Mouse (Mus musculus) cerebral cortex, adult 2 months (tissue): ENCODE results near the gene Nfat5.

Experiments used
- WGBS: fragments of 180-500 bp; shearing (Covaris S2); methylation state at CpG from one replicate; pipeline ENCODE4 v1.1.7; 2018; 5-methylcytosine and 5-hydroxymethylcytosine counted together

The Nfat5 gene

GRCm38 (mm10) chr8:107292928-107293601 lies at the start of gene Nfat5:
Nfat5 (plus strand) TSS chr8:107293470.
- WGBS: 1% methylated on average over 49 of the region's 49 CpGs

GRCm38 (mm10) chr8:107244218-107244617 lies 49.1 kb upstream of the Nfat5 start:
- 66% methylated on average over 8 of the region's 8 CpGs for WGBS

GRCm38 (mm10) chr8:107248456-107248855 lies 44.8 kb upstream of the Nfat5 start:
- WGBS: 86% methylated on average over 6 of the region's 6 CpGs

- 85% methylated on average over 5 of the region's 5 CpGs for WGBS
Measured at GRCm38 (mm10) chr8:107251481-107252104, 41.7 kb upstream of the Nfat5 start.

GRCm38 (mm10) chr8:107253121-107253520 lies 40.1 kb upstream of the Nfat5 start:
- 73% methylated on average over 6 of the region's 6 CpGs for WGBS

DNA sequence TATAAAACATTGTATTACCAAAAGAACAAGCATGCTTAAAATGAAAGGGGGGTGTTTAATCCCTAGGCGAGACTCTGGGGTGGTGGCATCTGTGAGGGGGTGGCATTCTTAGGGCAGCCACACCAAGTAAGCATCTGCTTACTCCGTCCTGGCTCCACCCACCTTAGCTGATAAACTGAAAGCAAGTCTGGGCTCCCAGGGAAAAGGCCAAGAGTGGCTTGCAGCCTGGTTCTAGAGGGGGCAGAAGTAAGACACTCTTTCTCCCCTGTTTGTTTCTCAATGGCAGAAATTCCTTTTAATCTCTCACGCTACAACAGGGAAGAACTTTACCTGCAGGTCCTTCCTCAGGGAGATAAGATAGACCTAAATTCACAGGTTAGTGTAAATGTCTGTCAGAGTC lies 38.9 kb upstream of the Nfat5 start:
- 55% methylated on average over 3 of the region's 3 CpGs for WGBS

DNA sequence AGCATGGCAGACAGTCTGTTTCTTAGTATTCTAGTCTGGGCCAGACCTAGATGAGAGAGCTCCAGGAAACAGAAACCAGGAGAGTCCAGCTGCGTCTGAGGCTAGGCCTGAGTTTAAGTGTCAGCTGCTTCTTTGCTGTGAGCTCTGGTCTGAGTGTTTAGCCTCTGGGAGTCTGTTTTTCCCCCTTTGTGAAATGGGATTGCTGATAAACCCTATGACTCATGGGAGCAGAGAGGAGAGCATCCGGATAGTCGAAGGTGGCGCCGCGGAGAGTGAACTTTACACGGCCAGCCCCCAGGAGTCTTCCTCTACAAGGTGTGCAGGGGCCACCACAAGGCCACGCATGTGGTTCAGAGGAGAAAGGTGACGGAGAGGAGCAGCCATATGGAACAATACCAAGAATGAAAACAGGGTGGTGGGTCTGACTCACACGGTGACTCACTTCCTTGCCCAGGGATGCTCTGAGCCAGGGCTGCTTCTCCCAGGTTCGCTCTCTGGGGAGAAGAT lies 38.3 kb upstream of the Nfat5 start:
- 68% methylated on average over 11 of the region's 11 CpGs for WGBS

DNA sequence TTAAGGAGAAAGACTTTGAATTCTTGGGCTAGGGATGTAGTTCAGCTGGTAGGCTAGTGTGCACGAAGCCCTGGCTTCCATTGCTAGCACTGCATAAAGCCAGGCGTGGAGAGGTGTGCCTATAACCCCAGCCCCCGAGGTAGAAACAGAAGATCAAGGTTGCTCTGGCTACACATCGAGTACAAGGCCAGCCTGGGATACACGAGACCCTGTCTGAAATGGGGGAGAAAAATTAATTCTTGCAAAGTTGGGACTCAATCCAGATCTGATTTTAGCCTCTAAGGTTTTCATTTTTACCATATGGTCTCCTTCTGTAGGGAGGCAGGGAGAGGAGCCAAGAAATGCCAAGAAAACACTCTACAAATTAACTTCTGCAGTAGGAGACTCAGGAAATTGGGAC lies 36.0 kb upstream of the Nfat5 start:
- WGBS: 61% methylated on average over 5 of the region's 5 CpGs

DNA sequence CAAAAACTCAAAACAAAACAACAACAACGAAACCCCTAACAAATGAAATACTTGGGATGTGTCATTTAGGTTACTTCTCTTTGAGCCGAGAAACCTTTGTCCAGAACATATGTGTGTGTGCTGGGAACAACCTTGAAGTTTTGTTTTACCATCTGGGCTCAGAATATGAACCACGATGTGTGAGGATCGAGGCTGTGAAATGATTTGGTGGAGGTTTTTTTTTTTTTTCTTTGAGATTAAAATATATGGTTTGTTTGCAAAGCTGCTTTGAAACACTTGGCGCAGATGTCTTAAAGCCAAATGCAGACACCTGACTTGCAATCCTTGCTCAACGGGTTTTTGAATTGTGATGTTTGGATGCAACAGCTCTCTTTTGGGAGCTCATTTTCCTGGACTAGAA lies 33.1 kb upstream of the Nfat5 start:
- 52% methylated on average over 6 of the region's 6 CpGs for WGBS

DNA sequence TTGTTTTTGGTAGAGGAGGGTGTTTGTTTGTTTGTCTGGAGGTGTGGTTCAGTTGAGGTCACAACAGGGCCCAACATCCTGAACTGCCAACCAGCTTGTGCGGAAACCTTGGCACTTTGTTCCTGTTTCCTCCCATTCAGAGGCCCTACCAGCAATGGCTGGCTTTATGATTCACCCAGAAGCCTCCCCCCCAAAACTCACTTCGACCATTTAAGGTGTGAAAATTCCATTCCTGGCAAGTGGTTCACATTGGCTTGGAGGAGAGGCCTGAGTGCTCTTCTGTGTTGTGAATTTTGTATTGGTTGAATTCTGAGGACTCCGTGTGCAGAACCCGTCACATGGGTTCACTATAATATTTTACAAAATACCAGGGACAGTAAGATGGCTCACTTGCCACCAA lies 32.1 kb upstream of the Nfat5 start:
- WGBS: 71% methylated on average over 4 of the region's 4 CpGs

DNA sequence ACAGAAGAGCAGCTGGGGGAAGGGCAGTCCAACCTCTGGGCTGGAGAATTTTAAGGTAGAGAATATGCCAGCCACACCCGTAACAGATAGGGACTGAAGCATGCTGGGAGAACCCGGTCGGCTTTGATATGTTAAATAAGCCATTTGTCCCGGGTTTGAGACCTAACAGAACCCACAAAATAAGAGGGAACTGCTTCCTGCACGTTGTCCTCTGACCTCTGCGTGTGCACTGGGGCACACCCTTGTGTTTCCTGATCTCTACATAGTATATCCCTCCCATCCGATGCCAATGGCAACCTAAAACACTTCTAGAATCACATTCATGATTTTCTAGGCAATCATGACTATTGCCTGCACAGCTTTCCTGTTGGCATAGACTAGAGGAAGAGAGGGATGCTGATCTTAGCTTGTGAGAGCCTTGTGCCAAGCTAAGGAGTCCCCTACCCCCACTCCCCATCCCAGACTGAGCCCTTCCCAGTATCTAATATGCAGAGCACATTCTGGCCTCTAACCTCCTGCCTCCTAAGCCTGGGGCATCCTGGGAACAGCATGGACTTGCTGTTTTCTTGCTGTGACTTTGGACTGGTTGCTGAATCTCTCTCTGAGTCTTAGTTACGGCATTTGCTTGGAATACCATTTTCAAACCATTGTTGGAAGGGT lies 31.1 kb upstream of the Nfat5 start:
- 79% methylated on average over 8 of the region's 8 CpGs for WGBS

GRCm38 (mm10) chr8:107265811-107266210 lies 27.5 kb upstream of the Nfat5 start:
- WGBS: 71% methylated on average over 10 of the region's 10 CpGs

DNA sequence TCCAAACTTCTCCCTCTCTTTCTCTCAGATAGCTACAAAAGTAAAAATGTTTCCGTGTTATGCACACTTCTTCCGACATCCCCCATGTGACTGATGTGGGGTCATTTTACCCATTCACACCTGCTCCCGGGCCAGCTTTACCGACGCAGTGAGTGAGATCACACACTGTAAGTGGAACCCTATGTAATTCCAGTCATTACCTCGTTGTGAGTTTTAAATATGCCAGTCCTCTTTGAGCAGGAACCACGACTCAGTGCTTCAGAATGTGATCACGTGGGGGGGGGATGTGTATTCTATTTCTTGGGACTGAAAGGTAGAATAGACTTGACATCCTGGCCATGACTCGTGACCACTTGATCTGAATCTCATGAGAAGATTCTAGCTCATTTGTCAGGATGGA lies 24.8 kb upstream of the Nfat5 start:
- 61% methylated on average over 9 of the region's 9 CpGs for WGBS

GRCm38 (mm10) chr8:107269617-107270139 lies 23.6 kb upstream of the Nfat5 start:
- WGBS: 64% methylated on average over 3 of the region's 3 CpGs

GRCm38 (mm10) chr8:107270287-107270686 lies 23.0 kb upstream of the Nfat5 start:
- 84% methylated on average over 4 of the region's 4 CpGs for WGBS

- WGBS: 74% methylated on average over 11 of the region's 11 CpGs
Measured at GRCm38 (mm10) chr8:107270751-107271150, 22.5 kb upstream of the Nfat5 start.

GRCm38 (mm10) chr8:107277323-107277883 lies 15.9 kb upstream of the Nfat5 start:
- WGBS: 63% methylated on average over 5 of the region's 5 CpGs

DNA sequence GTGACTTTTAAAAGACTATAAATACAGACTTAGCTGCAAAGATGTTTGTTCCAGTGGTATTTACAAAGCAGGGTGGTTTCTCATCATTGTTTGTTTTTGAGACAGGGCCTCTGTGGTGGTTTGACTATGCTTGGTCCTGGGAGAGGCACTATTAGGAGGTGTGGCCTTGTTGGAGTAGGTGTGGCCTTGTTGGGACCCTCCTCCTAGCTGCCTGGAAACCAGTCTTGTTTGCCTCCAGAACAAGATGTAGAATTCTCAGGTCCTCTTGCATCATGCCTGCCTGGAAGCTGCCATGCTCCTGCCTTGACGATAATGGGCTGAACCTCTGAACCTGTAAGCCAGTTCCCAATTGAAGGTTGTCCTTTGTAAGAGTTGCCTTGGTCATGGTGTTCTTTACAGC lies 14.7 kb upstream of the Nfat5 start:
- WGBS: 97% methylated on average over 1 of the region's 1 CpGs

DNA sequence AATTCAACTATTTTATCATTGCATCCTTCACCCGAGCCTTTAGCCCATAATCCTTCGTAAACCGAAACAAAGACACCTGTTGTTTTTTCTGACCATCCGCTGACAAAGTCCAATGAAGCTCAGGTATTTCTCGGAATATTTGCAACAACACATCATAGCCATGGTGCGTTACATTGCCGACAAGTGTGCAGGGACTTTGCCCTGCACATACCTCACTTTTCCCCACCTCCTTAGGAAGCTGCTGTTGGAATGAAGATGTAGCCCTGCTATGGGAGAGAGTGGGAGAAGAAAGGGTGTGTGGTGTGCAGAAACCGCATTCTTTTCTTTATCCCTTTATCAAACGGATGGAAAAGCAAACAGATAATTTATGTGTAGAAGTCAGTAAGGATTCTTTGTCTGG lies 6.6 kb upstream of the Nfat5 start:
- 86% methylated on average over 9 of the region's 9 CpGs for WGBS

- WGBS: 80% methylated on average over 5 of the region's 5 CpGs
Measured at GRCm38 (mm10) chr8:107287522-107287921, 5.7 kb upstream of the Nfat5 start.

- 89% methylated on average over 4 of the region's 4 CpGs for WGBS
Measured at GRCm38 (mm10) chr8:107291171-107291601, 2.1 kb upstream of the Nfat5 start.
